Mouse (Mus musculus): ENCODE data around the gene Szt2. TPM values are rescaled to one million over a fixed set of nuclear protein-coding genes. Genes with fewer than 3 reads are reported as not detected.

The Szt2 gene
- total and polyA plus RNA-seq, 2 experiments from 2014 or later = 2.0 to 23.5 TPM

DNA sequence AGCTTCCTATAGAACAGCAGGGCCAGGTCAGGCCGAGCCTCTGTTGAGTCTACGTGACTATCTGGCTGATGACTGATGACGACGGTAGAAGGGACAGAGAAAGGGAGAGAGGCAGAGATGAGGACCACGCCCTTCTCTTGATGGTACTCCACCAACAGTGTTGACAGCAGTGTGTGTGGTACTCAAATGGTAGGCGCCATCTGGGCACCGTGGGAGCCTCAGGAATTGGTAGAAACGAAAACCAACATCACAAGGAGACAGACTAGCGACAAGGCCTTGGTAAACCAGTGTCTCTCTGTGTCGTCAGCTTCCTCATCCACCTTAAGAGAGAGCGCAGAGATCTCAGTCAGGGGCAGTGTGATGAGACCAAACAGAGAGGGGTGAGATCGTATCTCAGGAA lies 41.5 kb downstream of the Szt2 start:
- Histone ChIP-seq H3K9me3 (replicated peaks; ENCODE audit: control insufficient read depth, low read length) (no peaks in the 10 kb centered on the region), H3K27ac (ENCODE audit: low read depth) (no peak overlapping the region), H3K36me3 (replicated peaks; ENCODE audit: control insufficient read depth, insufficient read depth, low read length) (peaks cover 87% of the 10 kb centered on the region), H3K4me2 (ENCODE audit: low read depth, low read length) (no peak overlapping the region), H3K4me3 (ENCODE audit: low read depth, low read length) (no peak overlapping the region), H3K27me3 (ENCODE audit: control insufficient read depth, insufficient read depth, low read length) (no peaks in the 10 kb centered on the region), H3K4me1 (ENCODE audit: control insufficient read depth, insufficient read depth) (no peaks in the 10 kb centered on the region), H3K9ac (replicated peaks; ENCODE audit: low read depth, low read length) (no peak overlapping the region)
- ATAC-seq (ENCODE audit: insufficient read depth, low read depth) (no peak), DNase-seq (ENCODE audit: low spot score) (no peak)
- TF ChIP-seq EP300 (IDR thresholded peaks at IDR 0.05; ENCODE audit: low read depth) (no peak), CTCF (IDR thresholded peaks at IDR 0.05; ENCODE audit: low read depth) (no peak)
- 84% methylated on average over 12 of the region's 12 CpGs for WGBS

DNA sequence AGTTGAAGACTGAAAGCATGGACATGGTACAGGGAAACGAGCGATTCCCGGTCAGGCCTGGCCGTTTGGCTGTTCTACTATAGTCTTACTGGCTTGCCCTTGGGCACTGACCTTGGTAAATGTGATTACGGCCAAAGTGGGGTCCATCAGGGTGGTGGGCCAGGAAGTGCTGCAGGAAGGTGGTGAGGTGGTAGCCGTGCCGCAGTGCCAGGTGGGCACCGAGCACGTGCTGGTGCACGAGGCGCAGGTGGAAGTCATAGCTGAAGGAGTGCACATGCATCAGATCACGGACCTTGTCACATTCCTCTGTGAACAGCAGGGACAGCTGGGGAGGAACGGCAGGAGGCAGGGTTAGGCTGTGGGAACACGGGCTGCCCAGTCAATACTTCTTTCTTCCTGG lies 43.1 kb downstream of the Szt2 start:
- 78% methylated on average over 14 of the region's 14 CpGs for WGBS
- no peak for DNase-seq (ENCODE audit: low spot score)
- Histone ChIP-seq H3K9me3 (replicated peaks; ENCODE audit: control insufficient read depth, low read length) (no peaks in the 10 kb centered on the region), H3K4me3 (ENCODE audit: low read depth, low read length) (no peak overlapping the region), H3K4me1 (ENCODE audit: control insufficient read depth, insufficient read depth) (no peaks in the 10 kb centered on the region), H3K36me3 (replicated peaks; ENCODE audit: control insufficient read depth, insufficient read depth, low read length) (peaks cover 80% of the 10 kb centered on the region), H3K9ac (replicated peaks; ENCODE audit: low read depth, low read length) (no peak overlapping the region), H3K27ac (ENCODE audit: low read depth) (no peak overlapping the region), H3K27me3 (ENCODE audit: control insufficient read depth, insufficient read depth, low read length) (no peaks in the 10 kb centered on the region), H3K4me2 (ENCODE audit: low read depth, low read length) (no peak overlapping the region)
- no peak for TF ChIP-seq CTCF (IDR thresholded peaks at IDR 0.05; ENCODE audit: low read depth)
- TF ChIP-seq EP300 (IDR thresholded peaks at IDR 0.05; ENCODE audit: low read depth) = no peak
- ATAC-seq (ENCODE audit: insufficient read depth, low read depth) = no peak

- no peak overlapping the region for H3K27ac ChIP-seq (ENCODE audit: low read depth)
- H3K9me3 ChIP-seq (replicated peaks; ENCODE audit: control insufficient read depth, low read length) = no peaks in the 10 kb centered on the region
- no peak for TF ChIP-seq EP300 (IDR thresholded peaks at IDR 0.05; ENCODE audit: low read depth)
- TF ChIP-seq CTCF (IDR thresholded peaks at IDR 0.05; ENCODE audit: low read depth) = no peak
- no peak overlapping the region for H3K4me3 ChIP-seq (ENCODE audit: low read depth, low read length)
- ATAC-seq (ENCODE audit: insufficient read depth, low read depth) (no peak), DNase-seq (ENCODE audit: low spot score) (no peak)
- H3K4me2 ChIP-seq (ENCODE audit: low read depth, low read length) = no peak overlapping the region
- H3K36me3 ChIP-seq (replicated peaks; ENCODE audit: control insufficient read depth, insufficient read depth, low read length) = peaks cover 68% of the 10 kb centered on the region
- no peak overlapping the region for H3K9ac ChIP-seq (replicated peaks; ENCODE audit: low read depth, low read length)
- H3K27me3 ChIP-seq (ENCODE audit: control insufficient read depth, insufficient read depth, low read length) = no peaks in the 10 kb centered on the region
- no peaks in the 10 kb centered on the region; the same call in 1 of the 2 replicates for H3K4me1 ChIP-seq (ENCODE audit: control insufficient read depth, insufficient read depth)
- WGBS = 92% methylated on average over 13 of the region's 13 CpGs
These were observed 44.4 kb downstream of the Szt2 start for GRCm38 (mm10) chr4:118364641-118365040.

GRCm38 (mm10) chr4:118363985-118364384 lies 45.1 kb downstream of the Szt2 start:
- Histone ChIP-seq H3K4me1 (ENCODE audit: control insufficient read depth, insufficient read depth) (no peaks in the 10 kb centered on the region; the same call in 1 of the 2 replicates), H3K36me3 (replicated peaks; ENCODE audit: control insufficient read depth, insufficient read depth, low read length) (peaks cover 62% of the 10 kb centered on the region), H3K27ac (ENCODE audit: low read depth) (no peak overlapping the region), H3K4me2 (ENCODE audit: low read depth, low read length) (no peak overlapping the region), H3K27me3 (ENCODE audit: control insufficient read depth, insufficient read depth, low read length) (no peaks in the 10 kb centered on the region), H3K9me3 (replicated peaks; ENCODE audit: control insufficient read depth, low read length) (no peaks in the 10 kb centered on the region), H3K9ac (replicated peaks; ENCODE audit: low read depth, low read length) (no peak overlapping the region), H3K4me3 (ENCODE audit: low read depth, low read length) (no peak overlapping the region)
- TF ChIP-seq CTCF (IDR thresholded peaks at IDR 0.05; ENCODE audit: low read depth) = no peak
- TF ChIP-seq EP300 (IDR thresholded peaks at IDR 0.05; ENCODE audit: low read depth) = no peak
- ATAC-seq (ENCODE audit: insufficient read depth, low read depth) (no peak), DNase-seq (ENCODE audit: low spot score) (no peak)
- 97% methylated on average over 3 of the region's 3 CpGs for WGBS

DNA sequence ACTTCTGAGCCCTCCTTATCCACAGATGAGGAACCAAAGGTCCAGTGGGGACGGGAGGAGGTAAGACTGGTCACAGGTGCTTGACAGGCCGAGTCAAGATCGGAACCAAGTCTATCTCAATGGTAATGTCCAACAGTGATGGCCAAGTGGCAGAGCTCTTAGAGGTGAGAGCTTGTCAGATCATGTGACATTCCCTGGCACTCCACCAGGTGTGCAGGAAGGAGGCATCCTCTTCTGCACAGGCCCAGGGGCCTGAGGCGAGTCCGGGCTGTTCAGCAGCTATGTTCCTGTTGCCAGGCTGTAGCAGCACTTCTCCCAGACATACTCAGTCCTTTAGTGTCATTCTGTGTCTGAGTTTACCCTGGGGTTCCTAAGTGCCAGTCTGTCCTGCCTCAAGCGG lies 46.2 kb downstream of the Szt2 start:
- no peak for DNase-seq (ENCODE audit: low spot score)
- WGBS = 90% methylated on average over 6 of the region's 6 CpGs
- H3K27ac ChIP-seq (ENCODE audit: low read depth) = no peak overlapping the region
- TF ChIP-seq CTCF (IDR thresholded peaks at IDR 0.05; ENCODE audit: low read depth) (no peak), EP300 (IDR thresholded peaks at IDR 0.05; ENCODE audit: low read depth) (no peak)
- no peak overlapping the region for H3K9ac ChIP-seq (replicated peaks; ENCODE audit: low read depth, low read length)
- no peaks in the 10 kb centered on the region; the same call in 1 of the 2 replicates for H3K4me1 ChIP-seq (ENCODE audit: control insufficient read depth, insufficient read depth)
- H3K36me3 ChIP-seq (replicated peaks; ENCODE audit: control insufficient read depth, insufficient read depth, low read length) = peaks cover 50% of the 10 kb centered on the region
- ATAC-seq (ENCODE audit: insufficient read depth, low read depth) = no peak
- no peaks in the 10 kb centered on the region for H3K27me3 ChIP-seq (ENCODE audit: control insufficient read depth, insufficient read depth, low read length)
- H3K4me3 ChIP-seq (ENCODE audit: low read depth, low read length) = no peak overlapping the region
- no peaks in the 10 kb centered on the region for H3K9me3 ChIP-seq (replicated peaks; ENCODE audit: control insufficient read depth, low read length)
- no peak overlapping the region for H3K4me2 ChIP-seq (ENCODE audit: low read depth, low read length)

GRCm38 (mm10) chr4:118361451-118361850 lies 47.6 kb downstream of the Szt2 start:
- Histone ChIP-seq H3K27me3 (ENCODE audit: control insufficient read depth, insufficient read depth, low read length) (no peaks in the 10 kb centered on the region), H3K36me3 (replicated peaks; ENCODE audit: control insufficient read depth, insufficient read depth, low read length) (peaks cover 44% of the 10 kb centered on the region), H3K27ac (ENCODE audit: low read depth) (no peak overlapping the region), H3K4me1 (ENCODE audit: control insufficient read depth, insufficient read depth) (no peaks in the 10 kb centered on the region; the same call in 1 of the 2 replicates), H3K4me3 (ENCODE audit: low read depth, low read length) (no peak overlapping the region), H3K9me3 (replicated peaks; ENCODE audit: control insufficient read depth, low read length) (no peaks in the 10 kb centered on the region), H3K9ac (replicated peaks; ENCODE audit: low read depth, low read length) (no peak overlapping the region), H3K4me2 (ENCODE audit: low read depth, low read length) (no peak overlapping the region)
- ATAC-seq (ENCODE audit: insufficient read depth, low read depth) = no peak
- TF ChIP-seq CTCF (IDR thresholded peaks at IDR 0.05; ENCODE audit: low read depth) (no peak), EP300 (IDR thresholded peaks at IDR 0.05; ENCODE audit: low read depth) (no peak)
- no peak for DNase-seq (ENCODE audit: low spot score)
- WGBS = 87% methylated on average over 5 of the region's 5 CpGs
